Mouse (Mus musculus) cortical plate, adult 2 months (tissue): ENCODE data around the gene Fam204a.

Experiments
- CTCF ChIP-seq: fragments of 200-500 bp; IDR thresholded peaks from 2 replicates; pipeline ENCODE4 v1.5.1; 2011; ENCODE audit warnings: mild to moderate bottlenecking, control low read depth, low read length; ENCODE audit not compliant: insufficient read depth; ENCODE audit errors: extremely low read depth
- POLR2A ChIP-seq: fragments of 200-500 bp; IDR thresholded peaks from 2 replicates; pipeline ENCODE4 v1.6.1; 2011; ENCODE audit warnings: mild to moderate bottlenecking, low read length, control low read depth; ENCODE audit not compliant: insufficient read depth; ENCODE audit errors: extremely low read depth

DNA sequence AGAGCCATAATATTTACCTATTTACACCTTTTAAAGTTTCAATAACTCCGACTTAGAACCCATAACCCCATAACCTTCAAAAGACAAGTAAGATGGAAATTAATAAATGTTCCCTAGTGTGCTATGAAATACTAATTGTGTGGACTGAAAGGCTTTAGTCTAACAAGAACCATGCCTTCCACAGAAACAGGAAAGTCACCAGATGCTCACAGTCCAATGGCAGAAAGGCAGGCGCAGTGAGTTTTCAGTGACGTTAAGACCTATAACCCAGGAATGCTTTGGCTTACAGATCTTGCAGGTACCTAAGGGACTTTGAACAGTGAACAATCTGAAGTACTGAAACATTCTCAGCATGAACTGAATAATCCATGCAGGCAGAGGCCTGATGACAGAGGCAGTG, 18.7 kb upstream of the Fam204a start:
- no peak for TF ChIP-seq CTCF
- no peak for TF ChIP-seq POLR2A
